Mouse (Mus musculus): ENCODE measurements around the gene Map2k6. TPM values are rescaled to one million over a fixed set of nuclear protein-coding genes. Genes with fewer than 3 reads are reported as not detected.

Map2k6 gene
- polyA plus RNA-seq, 1 experiment: 6.7 TPM

GRCm38 (mm10) chr11:110476361-110477151 lies 77.6 kb downstream of the Map2k6 start:
- DNase-seq: no peak
- no peak for TF ChIP-seq CTCF (IDR thresholded peaks at IDR 0.05; ENCODE audit: borderline replicate concordance, control insufficient read depth, extremely low read depth, insufficient read depth, low read length, poor library complexity)
- TF ChIP-seq POLR2A (IDR thresholded peaks at IDR 0.05; ENCODE audit: control insufficient read depth, extremely low read depth, insufficient read depth, low read length, poor library complexity): no peak
- WGBS: 63% methylated on average over 5 of the region's 5 CpGs

DNA sequence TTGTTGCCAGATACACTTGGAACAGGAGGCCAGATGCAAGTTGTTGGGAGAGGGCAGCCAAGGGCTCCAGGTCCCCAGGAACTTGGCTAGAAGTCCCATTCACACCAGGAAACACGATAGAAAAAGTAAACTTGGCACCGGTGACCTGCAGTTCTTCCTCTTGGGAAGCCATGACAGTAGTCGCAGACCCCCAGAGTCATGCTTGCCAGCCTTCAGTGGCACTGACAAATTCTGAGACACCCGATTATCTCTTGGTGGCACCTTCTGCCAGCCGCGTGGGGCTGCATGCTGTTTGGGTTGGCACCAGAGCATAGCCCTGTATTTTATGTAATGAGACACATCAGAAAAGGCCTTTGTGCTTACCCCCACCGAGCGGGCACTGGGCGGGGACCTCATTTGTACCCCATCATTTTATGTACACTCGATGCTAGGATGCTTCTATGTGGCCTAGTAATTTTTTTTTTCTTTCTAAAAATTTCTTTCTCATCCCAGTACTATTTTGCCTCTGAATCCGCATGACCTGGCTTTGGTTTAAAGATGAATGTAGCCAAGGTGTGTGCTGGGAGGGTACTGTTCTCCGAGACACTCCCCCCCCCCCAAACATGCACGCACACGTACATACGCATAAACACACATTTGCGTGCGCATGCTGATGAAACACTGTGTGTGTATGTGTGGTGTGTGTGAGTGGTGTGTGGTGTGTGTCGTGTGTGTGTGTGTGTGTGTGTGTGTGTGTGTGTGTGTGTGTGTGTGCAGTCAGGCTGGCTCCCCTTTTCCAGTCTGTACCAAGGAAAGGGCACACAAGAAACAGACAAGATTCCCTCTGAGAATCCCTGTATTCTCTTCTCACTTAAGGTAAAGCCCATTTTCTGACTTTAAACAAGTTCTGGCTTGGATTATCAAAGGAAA lies 79.3 kb downstream of the Map2k6 start:
- Histone ChIP-seq H3K4me3 (ENCODE audit: control insufficient read depth, insufficient read depth, low read length) (no peak overlapping the region), H3K27me3 (ENCODE audit: control insufficient read depth, insufficient read depth, low read length) (no peaks in the 10 kb centered on the region), H3K4me1 (replicated peaks; ENCODE audit: control insufficient read depth, insufficient read depth, low read length) (no peaks in the 10 kb centered on the region), H3K36me3 (ENCODE audit: control insufficient read depth, insufficient read depth, low read length) (no peaks in the 10 kb centered on the region), H3K27ac (ENCODE audit: control insufficient read depth, insufficient read depth, low read length) (no peak overlapping the region)
- DNase-seq: no peak
- WGBS: 95% methylated on average over 18 of the region's 18 CpGs
- TF ChIP-seq POLR2A (IDR thresholded peaks at IDR 0.05; ENCODE audit: control insufficient read depth, extremely low read depth, insufficient read depth, low read length, poor library complexity): no peak
- TF ChIP-seq CTCF (IDR thresholded peaks at IDR 0.05; ENCODE audit: borderline replicate concordance, control insufficient read depth, extremely low read depth, insufficient read depth, low read length, poor library complexity): no peak

More at GRCm38 (mm10) chr11:110476361-110477151, 77.6 kb downstream of the Map2k6 start:
- H3K27ac ChIP-seq (ENCODE audit: control insufficient read depth, insufficient read depth, low read length): no peak overlapping the region
- no peaks in the 10 kb centered on the region for H3K4me1 ChIP-seq (replicated peaks; ENCODE audit: control insufficient read depth, insufficient read depth, low read length)
- H3K27me3 ChIP-seq (ENCODE audit: control insufficient read depth, insufficient read depth, low read length): no peaks in the 10 kb centered on the region
- no peaks in the 10 kb centered on the region for H3K36me3 ChIP-seq (ENCODE audit: control insufficient read depth, insufficient read depth, low read length)
- H3K4me3 ChIP-seq (ENCODE audit: control insufficient read depth, insufficient read depth, low read length): no peak overlapping the region

DNA sequence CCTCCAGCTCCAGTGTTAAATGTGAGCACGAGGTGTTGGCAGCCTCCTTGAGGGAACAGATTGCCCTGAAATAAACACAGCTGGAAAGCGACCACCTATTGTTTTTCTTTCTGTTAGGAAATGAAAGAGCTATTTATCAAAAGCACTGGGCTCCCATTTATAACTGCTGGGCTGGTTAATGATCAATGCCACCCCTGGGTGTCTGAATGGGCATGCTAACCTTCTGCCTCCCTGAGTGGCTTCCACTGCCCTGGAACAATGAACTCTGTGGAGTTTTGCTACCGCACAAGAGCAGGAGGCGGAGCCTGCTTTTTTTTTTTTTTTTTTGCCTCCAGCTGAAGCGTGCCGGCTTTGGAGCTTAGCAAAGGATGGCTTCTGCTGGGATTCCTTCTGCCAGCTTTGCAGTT lies 80.1 kb downstream of the Map2k6 start:
- Histone ChIP-seq H3K4me1 (replicated peaks; ENCODE audit: control insufficient read depth, insufficient read depth, low read length) (no peaks in the 10 kb centered on the region), H3K4me3 (ENCODE audit: control insufficient read depth, insufficient read depth, low read length) (no peak overlapping the region), H3K27ac (ENCODE audit: control insufficient read depth, insufficient read depth, low read length) (no peak overlapping the region), H3K27me3 (ENCODE audit: control insufficient read depth, insufficient read depth, low read length) (no peaks in the 10 kb centered on the region), H3K36me3 (ENCODE audit: control insufficient read depth, insufficient read depth, low read length) (no peaks in the 10 kb centered on the region)
- 12% methylated on average over 5 of the region's 6 CpGs for WGBS
- no peak for DNase-seq
- TF ChIP-seq CTCF (IDR thresholded peaks at IDR 0.05; ENCODE audit: borderline replicate concordance, control insufficient read depth, extremely low read depth, insufficient read depth, low read length, poor library complexity) (no peak), POLR2A (IDR thresholded peaks at IDR 0.05; ENCODE audit: control insufficient read depth, extremely low read depth, insufficient read depth, low read length, poor library complexity) (no peak)

DNA sequence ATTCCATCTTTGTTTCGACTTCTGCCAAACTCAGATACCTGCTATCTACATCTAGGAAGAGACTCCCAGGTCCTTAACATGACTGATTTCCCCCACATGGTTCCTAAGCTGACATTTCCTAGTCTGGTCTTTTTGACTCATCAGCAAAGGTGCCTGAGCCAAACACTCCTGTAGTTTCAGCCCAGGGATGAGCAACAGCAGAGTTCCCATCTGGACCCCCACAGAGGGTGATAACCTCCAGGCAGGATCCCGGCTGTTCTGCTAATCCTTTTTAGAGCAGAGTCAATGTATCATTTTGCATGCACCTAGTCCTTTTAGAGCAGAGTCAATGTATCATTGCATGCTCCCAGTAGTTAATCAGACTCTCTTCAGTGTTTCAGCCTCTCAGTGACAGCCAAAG lies 82.5 kb downstream of the Map2k6 start:
- 96% methylated on average over 2 of the region's 2 CpGs for WGBS
- no peak overlapping the region for H3K4me3 ChIP-seq (ENCODE audit: control insufficient read depth, insufficient read depth, low read length)
- no peak overlapping the region for H3K27ac ChIP-seq (ENCODE audit: control insufficient read depth, insufficient read depth, low read length)
- TF ChIP-seq POLR2A (IDR thresholded peaks at IDR 0.05; ENCODE audit: control insufficient read depth, extremely low read depth, insufficient read depth, low read length, poor library complexity) (no peak), CTCF (IDR thresholded peaks at IDR 0.05; ENCODE audit: borderline replicate concordance, control insufficient read depth, extremely low read depth, insufficient read depth, low read length, poor library complexity) (no peak)
- H3K27me3 ChIP-seq (ENCODE audit: control insufficient read depth, insufficient read depth, low read length): no peaks in the 10 kb centered on the region
- no peaks in the 10 kb centered on the region for H3K36me3 ChIP-seq (ENCODE audit: control insufficient read depth, insufficient read depth, low read length)
- no peak for DNase-seq
- H3K4me1 ChIP-seq (replicated peaks; ENCODE audit: control insufficient read depth, insufficient read depth, low read length): no peaks in the 10 kb centered on the region

DNA sequence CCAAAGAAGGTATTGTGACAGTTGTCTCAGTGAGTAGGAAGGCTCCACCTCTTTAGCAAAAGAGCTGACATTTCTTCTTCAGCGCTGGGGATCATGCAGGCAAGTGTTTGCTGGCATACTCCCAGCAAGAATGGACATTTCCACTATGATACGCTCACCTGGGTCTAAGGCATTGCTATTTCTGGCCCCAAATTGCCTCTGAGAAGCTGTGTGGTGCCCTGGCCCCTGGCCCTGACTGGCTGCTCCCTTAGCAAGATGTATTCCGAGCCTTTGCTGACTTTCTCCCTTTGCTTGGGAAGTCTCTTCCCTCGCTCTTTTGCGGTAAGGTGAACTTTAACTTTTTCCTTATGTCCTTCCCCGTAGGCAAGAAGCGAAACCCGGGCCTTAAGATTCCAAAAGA lies 83.3 kb downstream of the Map2k6 start:
- 94% methylated on average over 8 of the region's 8 CpGs for whole genome bisulfite sequencing
- DNase-seq: no peak
- Histone ChIP-seq H3K27ac (ENCODE audit: control insufficient read depth, insufficient read depth, low read length) (no peak overlapping the region), H3K4me3 (ENCODE audit: control insufficient read depth, insufficient read depth, low read length) (no peak overlapping the region), H3K36me3 (ENCODE audit: control insufficient read depth, insufficient read depth, low read length) (no peaks in the 10 kb centered on the region), H3K27me3 (ENCODE audit: control insufficient read depth, insufficient read depth, low read length) (no peaks in the 10 kb centered on the region), H3K4me1 (replicated peaks; ENCODE audit: control insufficient read depth, insufficient read depth, low read length) (no peaks in the 10 kb centered on the region)
- no peak for TF ChIP-seq CTCF (IDR thresholded peaks at IDR 0.05; ENCODE audit: borderline replicate concordance, control insufficient read depth, extremely low read depth, insufficient read depth, low read length, poor library complexity)
- TF ChIP-seq POLR2A (IDR thresholded peaks at IDR 0.05; ENCODE audit: control insufficient read depth, extremely low read depth, insufficient read depth, low read length, poor library complexity): no peak

GRCm38 (mm10) chr11:110482649-110483048 lies 83.7 kb downstream of the Map2k6 start:
- WGBS: 95% methylated on average over 4 of the region's 4 CpGs
- Histone ChIP-seq H3K36me3 (ENCODE audit: control insufficient read depth, insufficient read depth, low read length) (no peaks in the 10 kb centered on the region), H3K4me3 (ENCODE audit: control insufficient read depth, insufficient read depth, low read length) (no peak overlapping the region), H3K27me3 (ENCODE audit: control insufficient read depth, insufficient read depth, low read length) (no peaks in the 10 kb centered on the region), H3K27ac (ENCODE audit: control insufficient read depth, insufficient read depth, low read length) (no peak overlapping the region), H3K4me1 (replicated peaks; ENCODE audit: control insufficient read depth, insufficient read depth, low read length) (no peaks in the 10 kb centered on the region)
- TF ChIP-seq CTCF (IDR thresholded peaks at IDR 0.05; ENCODE audit: borderline replicate concordance, control insufficient read depth, extremely low read depth, insufficient read depth, low read length, poor library complexity) (no peak), POLR2A (IDR thresholded peaks at IDR 0.05; ENCODE audit: control insufficient read depth, extremely low read depth, insufficient read depth, low read length, poor library complexity) (no peak)
- no peak for DNase-seq
